Mouse (Mus musculus) cortical plate, adult 2 months (tissue): ENCODE measurements around the gene Slc8a1.

ENCODE experiments used
- CTCF ChIP-seq: fragments of 200-500 bp; IDR thresholded peaks from 2 replicates; pipeline ENCODE4 v1.5.1; 2011; ENCODE audit warnings: mild to moderate bottlenecking, control low read depth, low read length; ENCODE audit not compliant: insufficient read depth; ENCODE audit errors: extremely low read depth
- POLR2A ChIP-seq: fragments of 200-500 bp; IDR thresholded peaks from 2 replicates; pipeline ENCODE4 v1.6.1; 2011; ENCODE audit warnings: mild to moderate bottlenecking, low read length, control low read depth; ENCODE audit not compliant: insufficient read depth; ENCODE audit errors: extremely low read depth

GRCm38 (mm10) chr17:81492216-81492865, 245.8 kb downstream of the Slc8a1 start:
- no peak for TF ChIP-seq POLR2A
- no peak for TF ChIP-seq CTCF
